Mouse (Mus musculus) heart, adult 2 months (tissue): Measurements from ENCODE around the gene Grb10. TPM values are rescaled to one million over a fixed set of nuclear protein-coding genes. Genes with fewer than 3 reads are reported as not detected.
A peak's percentile ranks its signal among the peaks of the same experiment; 100 is the strongest.

ENCODE experiments used
- DNase-seq, 2 experiments: peaks; one replicate each; pipeline ENCODE4 v3.0.0; 2021
- H3K27ac ChIP-seq: fragments of 200-600 bp; 2 replicates; pipeline ENCODE4 v1.8.1; 2022
- H3K27me3 ChIP-seq: fragments of 200-500 bp; 2 replicates; pipeline ENCODE4 v1.6.1; 2012; ENCODE audit warnings: mild to moderate bottlenecking, low read length, inconsistent platforms, mixed read lengths; ENCODE audit not compliant: control insufficient read depth, insufficient read depth
- H3K36me3 ChIP-seq: fragments of 200-500 bp; 2 replicates; pipeline ENCODE4 v1.6.1; 2012; ENCODE audit warnings: low read length, inconsistent platforms; ENCODE audit not compliant: control insufficient read depth, insufficient read depth
- H3K4me1 ChIP-seq: fragments of 200-500 bp; 2 replicates; pipeline ENCODE4 v1.6.1; 2011; ENCODE audit warnings: low read length; ENCODE audit not compliant: control insufficient read depth, insufficient read depth
- H3K4me3 ChIP-seq: fragments of 200-600 bp; 2 replicates; pipeline ENCODE4 v1.8.1; 2022
- H3K79me2 ChIP-seq: fragments of 200-500 bp; replicated peaks from 2 replicates; pipeline ENCODE4 v1.6.1; 2012; ENCODE audit warnings: mild to moderate bottlenecking, inconsistent platforms, low read length, moderate library complexity, mixed read lengths; ENCODE audit not compliant: control insufficient read depth, insufficient read depth
- H3K9ac ChIP-seq: fragments of 200-500 bp; 2 replicates; pipeline ENCODE4 v1.6.1; 2012; ENCODE audit warnings: low read depth, mild to moderate bottlenecking, control low read depth, inconsistent platforms, low read length, mixed read lengths
- CTCF ChIP-seq: fragments of 200-600 bp; IDR thresholded peaks from 2 replicates; pipeline ENCODE4 v1.8.1; 2022; ENCODE audit warnings: antibody characterized with exemption, mild to moderate bottlenecking, moderate library complexity
- EP300 ChIP-seq: fragments of 200-500 bp; IDR thresholded peaks from 2 replicates; pipeline ENCODE4 v1.6.1; 2011; ENCODE audit warnings: low read depth, low read length, control low read depth; ENCODE audit not compliant: insufficient read depth
- POLR2A ChIP-seq: fragments of 200-500 bp; IDR thresholded peaks from 2 replicates; pipeline ENCODE4 v1.6.1; 2011; ENCODE audit warnings: mild to moderate bottlenecking, low read depth, low read length, control low read depth; ENCODE audit not compliant: insufficient read depth
- WGBS: fragments of 180-500 bp; shearing (Covaris S2); methylation state at CpG from one replicate; pipeline ENCODE4 v1.1.7; 2018; 5-methylcytosine and 5-hydroxymethylcytosine counted together
- intact Hi-C: fragments of 180-260 bp; cut with DNase I; formaldehyde crosslinking; loops from one replicate; pipeline ENCODE4 v1.15.1; 2025
- long read RNA-seq: library from polyadenylated mRNA; stranded (forward); transcript quantifications from one replicate; pipeline ENCODE4 v2.0.0, GENCODE M21; 2021
- polyA plus RNA-seq: library from polyadenylated mRNA; depleted of rRNA; stranded (reverse); fragments of >200 nt; gene quantifications from 2 replicates; pipeline ENCODE4 v1.2.3, GENCODE M21; 2012; rRNA removed
- total RNA-seq, 2 experiments: library from RNA; stranded (reverse); gene quantifications; 2 replicates each; pipeline ENCODE4 v1.2.3; 2021

The Grb10 gene
- 10 to 100 TPM; 65.1 to 66.2 TPM for total RNA-seq
- polyA plus RNA-seq, result 36.9 and 63.5 TPM in 2 replicates
- long read RNA-seq, full-length matches to known transcripts, result 2 of 5 reads
- long read RNA-seq, partial matches to known transcripts, result 0 of 5 reads
- long read RNA-seq, other reads (novel, unspliced or antisense), result 3 of 5 reads

DNA sequence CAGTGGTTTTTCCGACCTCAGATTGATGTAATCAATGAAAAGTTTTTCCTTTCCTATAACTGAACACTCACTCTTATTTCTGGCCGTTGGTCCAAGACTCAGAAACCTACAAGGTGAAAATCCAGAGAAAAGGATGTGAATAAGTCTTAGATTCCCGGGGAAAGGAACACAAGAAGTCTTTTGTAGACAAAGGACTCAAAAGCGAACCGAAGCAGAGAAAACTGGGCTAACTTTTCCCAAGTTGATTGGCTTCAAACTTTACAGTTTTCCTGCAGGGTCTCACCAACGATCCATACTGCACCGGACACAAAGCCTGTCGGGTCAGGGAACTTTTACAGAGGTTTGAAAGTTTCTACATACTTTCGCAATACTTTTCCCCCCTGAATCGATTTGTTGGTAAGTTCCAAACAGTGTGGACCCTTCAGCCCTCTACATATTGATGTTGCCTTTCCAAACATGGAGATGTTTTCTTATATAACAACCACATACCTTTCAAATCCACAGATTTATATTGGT, at the start of gene Grb10:
Grb10 (minus strand) TSS at position 214 of the 516 bp plus-strand sequence.
- intact Hi-C loops, result loop anchor here (5.0 kb wide), 2 partner anchors 196 to 216 kb away; no protein-coding TSS in a partner anchor
- H3K27ac ChIP-seq, result peak within 1 kb of the TSS; percentile 67
- WGBS, result 59% methylated on average over 10 of the region's 10 CpGs
- peaks cover 5% of the 10 kb centered on the region; the same call in 1 of the 2 replicates for H3K27me3 ChIP-seq
- H3K9ac ChIP-seq, result peak within 1 kb of the TSS; percentile 74
- no peaks in the 10 kb centered on the region for H3K79me2 ChIP-seq
- peak within 1 kb of the TSS; percentile 57 for H3K4me3 ChIP-seq
- no peaks in the 10 kb centered on the region for H3K36me3 ChIP-seq
- TF ChIP-seq CTCF, result no peak
- no peak for TF ChIP-seq POLR2A
- TF ChIP-seq EP300, result no peak
- no peaks in the 10 kb centered on the region for H3K4me1 ChIP-seq
- no peak for DNase-seq

DNA sequence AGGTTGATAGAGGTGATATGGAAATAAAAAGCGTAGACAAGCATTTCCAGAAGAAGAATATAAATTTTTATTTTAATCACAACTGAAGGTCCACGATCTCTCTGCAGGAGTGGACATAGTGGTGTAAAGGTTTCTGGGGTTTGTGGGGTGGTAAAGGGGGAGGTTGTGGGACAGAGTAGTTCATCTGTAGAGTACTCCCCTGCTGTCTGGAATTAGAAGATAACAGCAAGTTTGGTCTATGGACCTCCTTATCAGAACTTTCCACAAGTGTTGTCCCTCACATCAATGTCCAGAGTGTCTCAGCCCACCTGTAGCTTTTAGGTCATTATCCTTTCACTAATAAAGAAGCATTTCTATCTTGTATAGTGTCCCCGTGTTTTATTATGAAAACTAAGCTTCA, 43.2 kb upstream of the Grb10 start:
- 83% methylated on average over 3 of the region's 3 CpGs for WGBS
- no peak for TF ChIP-seq CTCF
- TF ChIP-seq POLR2A, result no peak
- TF ChIP-seq EP300, result no peak
- H3K4me3 ChIP-seq, result no peak overlapping the region
- DNase-seq, result no peak
- H3K4me1 ChIP-seq, result no peaks in the 10 kb centered on the region
- intact Hi-C loops, result no loop called here
- H3K27me3 ChIP-seq, result no peaks in the 10 kb centered on the region
- H3K79me2 ChIP-seq, result no peaks in the 10 kb centered on the region
- no peak overlapping the region for H3K9ac ChIP-seq
- H3K36me3 ChIP-seq, result no peaks in the 10 kb centered on the region
- no peak overlapping the region for H3K27ac ChIP-seq

DNA sequence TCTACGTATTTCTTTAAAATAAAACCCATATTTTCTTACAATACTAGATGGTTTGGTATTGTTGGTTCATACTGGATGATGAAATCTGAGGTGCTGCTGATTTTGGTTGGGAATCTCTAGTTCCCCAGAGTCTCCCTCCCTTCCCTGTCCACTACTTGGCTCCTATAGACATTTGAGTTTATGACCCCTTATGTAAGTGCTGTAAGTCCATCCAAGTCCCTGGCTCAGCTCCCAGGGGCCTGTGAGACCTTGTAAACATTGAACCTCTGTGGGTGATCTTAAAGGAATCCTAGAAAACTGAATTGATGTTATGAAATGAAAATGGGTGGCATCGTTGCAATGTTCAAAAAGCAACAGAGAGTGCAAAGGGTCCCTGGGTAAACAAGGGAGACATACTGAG, 40.7 kb upstream of the Grb10 start:
- no peak overlapping the region for H3K4me3 ChIP-seq
- no peaks in the 10 kb centered on the region for H3K4me1 ChIP-seq
- H3K27ac ChIP-seq, result no peak overlapping the region
- no peak for DNase-seq
- no peaks in the 10 kb centered on the region for H3K27me3 ChIP-seq
- TF ChIP-seq EP300 (no peak), CTCF (no peak), POLR2A (no peak)
- intact Hi-C loops, result no loop called here
- no peaks in the 10 kb centered on the region for H3K79me2 ChIP-seq
- no peaks in the 10 kb centered on the region for H3K36me3 ChIP-seq
- WGBS, result 70% methylated on average over 2 of the region's 2 CpGs
- no peak overlapping the region for H3K9ac ChIP-seq

DNA sequence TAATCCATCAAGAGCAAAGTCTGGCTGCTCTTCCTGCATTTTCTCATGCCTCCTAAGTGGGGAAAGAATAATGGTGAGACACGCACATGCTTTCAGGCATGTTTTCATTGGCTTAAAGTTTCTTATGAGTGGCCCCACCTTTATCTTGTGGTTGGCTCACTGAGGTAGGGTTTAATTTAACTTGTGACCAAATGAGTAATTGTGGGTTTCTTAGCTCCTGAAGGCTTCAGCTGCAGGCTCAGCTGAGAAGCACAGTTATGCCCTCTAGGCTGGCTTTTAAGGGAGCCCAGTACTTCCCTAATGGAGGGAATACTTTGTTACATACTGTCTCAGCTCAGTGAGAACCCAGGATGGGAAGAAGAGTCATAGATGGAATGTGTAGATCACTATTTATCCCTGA, 37.0 kb upstream of the Grb10 start:
- no peak overlapping the region for H3K27ac ChIP-seq
- TF ChIP-seq EP300 (no peak), CTCF (no peak), POLR2A (no peak)
- intact Hi-C loops, result no loop called here
- H3K9ac ChIP-seq, result no peak overlapping the region
- H3K36me3 ChIP-seq, result no peaks in the 10 kb centered on the region
- 0 out of 2 replicates have a peak, but pooled peaks cover 1% of the 10 kb centered on the region for H3K27me3 ChIP-seq
- H3K79me2 ChIP-seq, result no peaks in the 10 kb centered on the region
- no peak for DNase-seq
- H3K4me1 ChIP-seq, result no peaks in the 10 kb centered on the region
- no peak overlapping the region for H3K4me3 ChIP-seq
- 90% methylated on average over 1 of the region's 1 CpGs for WGBS

DNA sequence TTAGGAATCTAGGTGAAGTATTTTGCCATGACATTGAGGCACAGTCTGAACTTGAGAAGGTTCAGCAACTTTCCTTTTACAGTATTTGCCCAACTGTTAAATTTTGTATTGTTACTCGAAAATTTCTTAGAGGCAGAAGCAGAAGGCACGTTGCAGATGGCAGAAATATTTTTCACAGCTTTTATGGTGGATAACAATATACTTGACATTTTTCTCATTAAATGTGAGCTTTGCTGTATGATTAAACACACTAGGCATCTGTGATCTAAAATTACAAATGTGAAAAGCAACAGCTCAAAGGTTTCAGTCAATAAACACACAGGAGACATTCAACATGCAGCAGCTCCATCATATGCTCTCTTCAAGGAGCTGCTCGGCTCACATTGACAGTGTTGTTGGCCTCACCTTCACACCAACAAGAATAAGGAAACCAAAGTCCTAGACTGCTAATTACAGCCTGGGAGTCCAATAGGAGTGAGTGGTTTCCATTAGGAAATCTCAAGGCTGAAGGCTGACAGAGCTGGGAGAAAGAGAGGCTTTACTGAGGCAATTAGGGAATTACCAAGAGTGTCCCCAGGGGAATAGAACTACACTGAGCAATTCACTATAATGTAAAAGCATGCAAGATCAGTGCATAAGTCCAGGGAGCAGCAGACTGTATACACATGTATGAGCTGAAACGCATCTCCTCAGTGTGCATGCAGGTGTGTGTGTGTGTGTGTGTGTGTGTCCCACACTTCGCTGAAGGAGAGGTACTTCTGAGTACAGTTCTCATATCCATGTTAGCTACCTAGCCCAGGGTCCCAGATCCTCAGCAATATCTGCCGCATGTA, 35.1 kb upstream of the Grb10 start:
- TF ChIP-seq POLR2A (no peak), EP300 (no peak), CTCF (no peak)

DNA sequence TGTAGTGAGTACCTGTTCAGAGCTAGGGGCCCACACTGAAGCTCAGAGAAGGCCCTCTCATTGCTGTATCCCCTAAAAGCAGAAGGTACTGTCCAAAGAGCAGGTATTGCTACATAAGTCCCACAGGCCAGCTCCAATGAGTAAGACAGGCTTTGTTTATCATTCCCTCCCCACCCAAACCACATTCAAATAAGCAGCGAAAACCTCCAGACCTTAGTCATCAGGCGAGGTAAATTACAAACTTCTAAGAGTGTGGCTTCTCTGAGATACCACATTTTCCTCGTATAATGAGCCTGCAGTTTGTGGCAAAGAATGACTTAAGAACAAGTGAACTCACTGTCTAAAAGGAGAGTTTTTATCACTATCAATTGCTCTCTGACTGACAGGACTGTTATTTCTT, 33.8 kb upstream of the Grb10 start:
- H3K9ac ChIP-seq, result no peak overlapping the region
- no peak overlapping the region for H3K27ac ChIP-seq
- H3K27me3 ChIP-seq, result 0 out of 2 replicates have a peak, but pooled peaks cover 1% of the 10 kb centered on the region
- TF ChIP-seq EP300 (no peak), POLR2A (no peak), CTCF (no peak)
- no peak for DNase-seq
- no peaks in the 10 kb centered on the region for H3K36me3 ChIP-seq
- no peaks in the 10 kb centered on the region for H3K79me2 ChIP-seq
- no peaks in the 10 kb centered on the region for H3K4me1 ChIP-seq
- 79% methylated on average over 3 of the region's 3 CpGs for WGBS
- no peak overlapping the region for H3K4me3 ChIP-seq
- intact Hi-C loops, result no loop called here

More for the DNA sequence above, 35.1 kb upstream of the Grb10 start:
- Histone ChIP-seq H3K36me3 (no peaks in the 10 kb centered on the region), H3K4me3 (no peak overlapping the region), H3K9ac (no peak overlapping the region), H3K79me2 (no peaks in the 10 kb centered on the region), H3K27ac (no peak overlapping the region), H3K4me1 (no peaks in the 10 kb centered on the region), H3K27me3 (0 out of 2 replicates have a peak, but pooled peaks cover 1% of the 10 kb centered on the region)
- DNase-seq, result no peak
- intact Hi-C loops, result no loop called here
- WGBS, result 77% methylated on average over 6 of the region's 6 CpGs
